ENCODE assay signal across 24 mouse cellular contexts in the genomic region with DNA sequence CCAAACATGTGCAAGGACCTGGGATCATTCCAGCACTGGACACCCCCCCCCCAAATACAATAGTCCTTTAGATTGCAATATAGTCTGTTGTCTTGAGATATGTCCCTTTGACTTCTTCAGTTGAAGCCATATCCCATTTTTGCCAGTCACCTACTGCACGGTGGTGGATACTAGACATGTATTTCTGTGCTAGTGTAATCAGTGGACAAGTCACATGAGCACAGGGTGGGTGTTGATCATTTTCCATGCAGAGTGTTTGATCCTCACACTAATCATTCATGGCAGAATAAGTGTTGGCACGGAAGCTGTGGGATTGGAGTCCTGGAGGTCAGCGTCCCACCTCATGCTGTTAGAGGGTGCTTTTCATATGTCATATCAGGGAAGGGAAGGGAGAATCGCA. TPM values are rescaled to one million over a fixed set of nuclear protein-coding genes. Genes with fewer than 3 reads are reported as not detected.
DNase-seq lines count a peak whose midpoint lies in the region; ATAC-seq and TF ChIP-seq lines count a peak whose summit lies in the region.
"Had no signal": no experiment of that assay in that cellular context is flagged by ENCODE, and none has a peak within 500 bp of the region (broad histone marks: within the 10 kb centered on the region; RNA-seq: fewer than 3 reads in every experiment).

No protein-coding gene starts in this region.

- no peaks in the 10 kb centered on the region for H3K9me3 ChIP-seq in forebrain, embryonic 15.5 days
- no peaks in the 10 kb centered on the region for H3K9me3 ChIP-seq in forebrain, postnatal 0 days (ENCODE audit: low read length)
- no peaks in the 10 kb centered on the region for H3K9me3 ChIP-seq in kidney, embryonic 16.5 days (ENCODE audit: low read length)
- no peaks in the 10 kb centered on the region for H3K9me3 ChIP-seq in neural tube, embryonic 12.5 days
- no peaks in the 10 kb centered on the region for H3K9me3 ChIP-seq in neural tube, embryonic 15.5 days (replicated peaks)
- H3K9me3 ChIP-seq in hindbrain, postnatal 0 days (ENCODE audit: low read length): no peaks in the 10 kb centered on the region
- H3K9me3 ChIP-seq: embryonic facial prominence, embryonic 12.5 days; heart, embryonic 15.5 days; limb, embryonic 10.5 days; limb, embryonic 15.5 days; liver, embryonic 13.5 days had no signal

- TF ChIP-seq CTCF in forebrain, postnatal 0 days (IDR thresholded peaks at IDR 0.05; ENCODE audit: low read depth): no peak
- TF ChIP-seq CTCF in hindbrain, postnatal 0 days (IDR thresholded peaks at IDR 0.05; ENCODE audit: low read depth): no peak

- no peak for DNase-seq in forebrain, postnatal 0 days
- DNase-seq in kidney, adult 9 months: no peak
- no peak for DNase-seq in hindbrain, postnatal 0 days (ENCODE audit: low spot score)
- DNase-seq in cerebellum, postnatal 25 days: no peak

- no peaks in the 10 kb centered on the region for H3K4me1 ChIP-seq in forebrain, embryonic 15.5 days
- H3K4me1 ChIP-seq in forebrain, postnatal 0 days (ENCODE audit: insufficient read depth): no peaks in the 10 kb centered on the region
- no peaks in the 10 kb centered on the region for H3K4me1 ChIP-seq in kidney, embryonic 16.5 days (ENCODE audit: insufficient read depth, low read length)
- no peaks in the 10 kb centered on the region for H3K4me1 ChIP-seq in neural tube, embryonic 12.5 days
- H3K4me1 ChIP-seq in neural tube, embryonic 15.5 days: 0 out of 2 replicates have a peak, but pooled peaks cover 4% of the 10 kb centered on the region
- H3K4me1 ChIP-seq in hindbrain, postnatal 0 days (ENCODE audit: insufficient read depth, low read length): no peaks in the 10 kb centered on the region
- H3K4me1 ChIP-seq: embryonic facial prominence, embryonic 12.5 days; heart, embryonic 15.5 days; limb, embryonic 15.5 days; liver, embryonic 13.5 days had no signal

- no peak overlapping the region for H3K4me3 ChIP-seq in forebrain, embryonic 15.5 days
- no peak overlapping the region for H3K4me3 ChIP-seq in forebrain, postnatal 0 days (ENCODE audit: low read depth, low read length)
- H3K4me3 ChIP-seq in kidney, embryonic 16.5 days (ENCODE audit: low read length): no peak overlapping the region
- H3K4me3 ChIP-seq in neural tube, embryonic 12.5 days: no peak overlapping the region
- no peak overlapping the region for H3K4me3 ChIP-seq in neural tube, embryonic 15.5 days (replicated peaks)
- H3K4me3 ChIP-seq in hindbrain, postnatal 0 days (ENCODE audit: low read length): no peak overlapping the region
- H3K4me3 ChIP-seq: embryonic facial prominence, embryonic 12.5 days; heart, embryonic 15.5 days; limb, embryonic 10.5 days; limb, embryonic 15.5 days; liver, embryonic 13.5 days; megakaryocyte, embryonic 14.5 days had no signal

- no peak overlapping the region for H3K27ac ChIP-seq in forebrain, embryonic 15.5 days (replicated peaks)
- no peak overlapping the region for H3K27ac ChIP-seq in forebrain, postnatal 0 days (ENCODE audit: low read depth, low read length)
- no peak overlapping the region for H3K27ac ChIP-seq in kidney, embryonic 16.5 days (ENCODE audit: low read length)
- H3K27ac ChIP-seq in neural tube, embryonic 12.5 days: no peak overlapping the region
- H3K27ac ChIP-seq in neural tube, embryonic 15.5 days (replicated peaks): no peak overlapping the region
- H3K27ac ChIP-seq in hindbrain, postnatal 0 days: no peak overlapping the region
- H3K27ac ChIP-seq: embryonic facial prominence, embryonic 12.5 days; heart, embryonic 15.5 days; limb, embryonic 10.5 days; limb, embryonic 15.5 days; liver, embryonic 13.5 days had no signal

- no peaks in the 10 kb centered on the region for H3K36me3 ChIP-seq in forebrain, embryonic 15.5 days
- H3K36me3 ChIP-seq in forebrain, postnatal 0 days (ENCODE audit: insufficient read depth): no peaks in the 10 kb centered on the region
- H3K36me3 ChIP-seq in kidney, embryonic 16.5 days (ENCODE audit: insufficient read depth, low read length): no peaks in the 10 kb centered on the region
- H3K36me3 ChIP-seq in neural tube, embryonic 12.5 days: no peaks in the 10 kb centered on the region
- H3K36me3 ChIP-seq in neural tube, embryonic 15.5 days: no peaks in the 10 kb centered on the region
- no peaks in the 10 kb centered on the region for H3K36me3 ChIP-seq in hindbrain, postnatal 0 days (ENCODE audit: insufficient read depth, low read length)
- H3K36me3 ChIP-seq: embryonic facial prominence, embryonic 12.5 days; heart, embryonic 15.5 days; limb, embryonic 10.5 days; limb, embryonic 15.5 days; liver, embryonic 13.5 days had no signal

- no peak overlapping the region for H3K4me2 ChIP-seq in forebrain, embryonic 15.5 days (replicated peaks)
- no peak overlapping the region for H3K4me2 ChIP-seq in forebrain, postnatal 0 days (ENCODE audit: low read depth)
- H3K4me2 ChIP-seq in kidney, embryonic 16.5 days (replicated peaks; ENCODE audit: low read depth, low read length): no peak overlapping the region
- no peak overlapping the region for H3K4me2 ChIP-seq in neural tube, embryonic 12.5 days (replicated peaks)
- H3K4me2 ChIP-seq in neural tube, embryonic 15.5 days: no peak overlapping the region
- 0 out of 2 replicates have a peak overlapping the region, but pooled peaks have one; percentile 23 for H3K4me2 ChIP-seq in hindbrain, postnatal 0 days (ENCODE audit: low read depth, low read length)
- H3K4me2 ChIP-seq: embryonic facial prominence, embryonic 12.5 days; heart, embryonic 15.5 days; limb, embryonic 15.5 days; liver, embryonic 13.5 days had no signal

- H3K27me3 ChIP-seq in forebrain, embryonic 15.5 days: no peaks in the 10 kb centered on the region
- H3K27me3 ChIP-seq in forebrain, postnatal 0 days (ENCODE audit: insufficient read depth, low read length): no peaks in the 10 kb centered on the region
- no peaks in the 10 kb centered on the region for H3K27me3 ChIP-seq in kidney, embryonic 16.5 days (ENCODE audit: insufficient read depth, low read length)
- H3K27me3 ChIP-seq in neural tube, embryonic 12.5 days (replicated peaks): no peaks in the 10 kb centered on the region; the same call in 1 of the 2 replicates
- H3K27me3 ChIP-seq in neural tube, embryonic 15.5 days (replicated peaks): no peaks in the 10 kb centered on the region
- no peaks in the 10 kb centered on the region for H3K27me3 ChIP-seq in hindbrain, postnatal 0 days (ENCODE audit: insufficient read depth, low read length)
- H3K27me3 ChIP-seq: embryonic facial prominence, embryonic 12.5 days; heart, embryonic 15.5 days; limb, embryonic 15.5 days; liver, embryonic 13.5 days had no signal

- 86% methylated on average over 4 of the region's 4 CpGs for WGBS in forebrain, embryonic 15.5 days
- WGBS in forebrain, postnatal 0 days: 85% methylated on average over 4 of the region's 4 CpGs
- 66% methylated on average over 4 of the region's 4 CpGs for WGBS in kidney, embryonic 16.5 days
- 80% methylated on average over 4 of the region's 4 CpGs for WGBS in neural tube, embryonic 12.5 days
- WGBS in neural tube, embryonic 15.5 days: 72% methylated on average over 4 of the region's 4 CpGs
- 70% methylated on average over 4 of the region's 4 CpGs for WGBS in hindbrain, postnatal 0 days

- no peak overlapping the region for H3K9ac ChIP-seq in forebrain, embryonic 15.5 days (replicated peaks)
- H3K9ac ChIP-seq in forebrain, postnatal 0 days: no peak overlapping the region
- no peak overlapping the region for H3K9ac ChIP-seq in kidney, embryonic 16.5 days (replicated peaks; ENCODE audit: low read length)
- H3K9ac ChIP-seq in neural tube, embryonic 12.5 days: no peak overlapping the region
- H3K9ac ChIP-seq in neural tube, embryonic 15.5 days (replicated peaks): no peak overlapping the region
- H3K9ac ChIP-seq in hindbrain, postnatal 0 days (replicated peaks; ENCODE audit: low read length): no peak overlapping the region
- H3K9ac ChIP-seq: embryonic facial prominence, embryonic 12.5 days; heart, embryonic 15.5 days; limb, embryonic 15.5 days; liver, embryonic 13.5 days had no signal

- peak; percentile 41; the same call in 1 of the 2 replicates for ATAC-seq in forebrain, embryonic 15.5 days (replicated peaks)
- ATAC-seq in forebrain, postnatal 0 days: no peak
- ATAC-seq in kidney, embryonic 16.5 days (ENCODE audit: low FRiP score, low TSS enrichment): 0 out of 2 replicates have a peak, but pooled peaks have one; percentile 14
- ATAC-seq in neural tube, embryonic 12.5 days (ENCODE audit: low FRiP score, low read depth): peak; percentile 2; the same call in 1 of the 2 replicates
- no peak; the same call in 1 of the 2 replicates for ATAC-seq in neural tube, embryonic 15.5 days (ENCODE audit: low FRiP score)
- peak; percentile 24; the same call in 1 of the 2 replicates for ATAC-seq in hindbrain, postnatal 0 days
- ATAC-seq: lung, postnatal 0 days; Patski had no signal

RNA-seq across cellular contexts. Expression of gene Mbl2, which starts 26.9 kb away (rescaled TPM):
- not detected in 2 replicates for polyA plus RNA-seq in forebrain, embryonic 15.5 days (2015; fragmentation: Nextera tagmentation; extraction: Ambion mirVana)
- total RNA-seq in forebrain, postnatal 0 days (2014; rRNA removed): not detected in 2 replicates
- polyA plus RNA-seq in forebrain, postnatal 0 days (2015; fragmentation: Nextera tagmentation; extraction: Ambion mirVana): not detected in 2 replicates
- not detected in 2 replicates for polyA plus RNA-seq in kidney, embryonic 16.5 days (2015; fragmentation: Nextera tagmentation; extraction: Ambion mirVana)
- not detected in 2 replicates for polyA plus RNA-seq in neural tube, embryonic 12.5 days (2016; fragmentation: Nextera tagmentation; extraction: Ambion mirVana)
- 0.17 TPM in 1 of 2 replicates, not detected in the other for polyA plus RNA-seq in neural tube, embryonic 15.5 days (2015; fragmentation: Nextera tagmentation; extraction: Ambion mirVana)
- not detected in 2 replicates for total RNA-seq in hindbrain, postnatal 0 days (2014; rRNA removed)
- polyA plus RNA-seq in hindbrain, postnatal 0 days (2015; fragmentation: Nextera tagmentation; extraction: Ambion mirVana): 0.18 and 0.21 TPM in 2 replicates
- total RNA-seq: gastrocnemius, adult 8-10 months; heart, adult 8-10 months; heart, postnatal 25 days; layer of hippocampus, postnatal 36 days; MEL; monocyte, adult 5-6 weeks had no signal
- polyA plus RNA-seq: embryonic facial prominence, embryonic 12.5 days; gonadal fat pad, adult 2 months; heart, embryonic 15.5 days; limb, embryonic 10.5 days; limb, embryonic 15.5 days; lung, postnatal 0 days; Patski; spleen, adult 2 months had no signal

RNA-seq across cellular contexts. Expression of gene Gldc, which starts 30.6 kb away (rescaled TPM):
- 15.4 and 15.7 TPM in 2 replicates for polyA plus RNA-seq in forebrain, embryonic 15.5 days (2015; fragmentation: Nextera tagmentation; extraction: Ambion mirVana)
- total RNA-seq in forebrain, postnatal 0 days (2014; rRNA removed): 10.5 and 12.7 TPM in 2 replicates
- 6.0 and 8.2 TPM in 2 replicates for polyA plus RNA-seq in forebrain, postnatal 0 days (2015; fragmentation: Nextera tagmentation; extraction: Ambion mirVana)
- polyA plus RNA-seq in kidney, embryonic 16.5 days (2015; fragmentation: Nextera tagmentation; extraction: Ambion mirVana): 10.3 and 10.9 TPM in 2 replicates
- 19.7 and 20.9 TPM in 2 replicates for polyA plus RNA-seq in neural tube, embryonic 12.5 days (2016; fragmentation: Nextera tagmentation; extraction: Ambion mirVana)
- polyA plus RNA-seq in neural tube, embryonic 15.5 days (2015; fragmentation: Nextera tagmentation; extraction: Ambion mirVana): 5.0 and 5.2 TPM in 2 replicates
- total RNA-seq in hindbrain, postnatal 0 days (2014; rRNA removed): 15.9 and 16.6 TPM in 2 replicates
- 8.5 and 8.7 TPM in 2 replicates for polyA plus RNA-seq in hindbrain, postnatal 0 days (2015; fragmentation: Nextera tagmentation; extraction: Ambion mirVana)
- total RNA-seq: monocyte, adult 5-6 weeks had no signal
- polyA plus RNA-seq: spleen, adult 2 months had no signal

Comparison
In these comparisons a context has a peak if more than half of its experiments do, and no peak if none do; other contexts are left out.
1. ATAC-seq: peak in forebrain, embryonic 15.5 days (single experiment), kidney, embryonic 16.5 days (single experiment), neural tube, embryonic 12.5 days (single experiment) and hindbrain, postnatal 0 days (single experiment); none in forebrain, postnatal 0 days (single experiment) and neural tube, embryonic 15.5 days (single experiment).